In the genomic region with DNA sequence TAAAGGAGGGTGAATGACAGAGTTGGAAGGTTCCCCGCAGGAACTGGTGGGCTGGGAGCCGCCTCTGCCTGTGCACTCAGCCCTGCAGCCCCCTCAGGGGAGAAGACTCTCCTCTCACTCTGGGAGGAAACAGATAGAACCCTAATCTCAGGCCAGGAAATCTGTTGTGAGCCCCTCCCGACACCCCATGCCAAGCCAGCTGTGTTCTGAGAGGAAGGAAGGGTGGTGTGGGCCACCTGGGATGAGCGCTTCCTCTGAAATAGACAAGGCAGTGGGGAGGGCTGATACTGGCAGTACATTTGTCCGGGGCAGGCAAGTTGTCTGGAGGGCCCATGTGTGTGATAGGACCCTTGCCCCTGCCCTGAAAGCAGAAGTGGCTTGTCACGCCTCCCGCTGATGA, we compare ENCODE assay signal across 12 mouse cellular contexts. TPM values are rescaled to one million over a fixed set of nuclear protein-coding genes. Genes with fewer than 3 reads are reported as not detected.
DNase-seq lines count a peak whose midpoint lies in the region; ATAC-seq and TF ChIP-seq lines count a peak whose summit lies in the region.
"Had no signal": no experiment of that assay in that cellular context is flagged by ENCODE, and none has a peak within 500 bp of the region (broad histone marks: within the 10 kb centered on the region; RNA-seq: fewer than 3 reads in every experiment).

No protein-coding gene starts in this region.

- no peak overlapping the region for H3K9ac ChIP-seq in lung, postnatal 0 days (replicated peaks; ENCODE audit: low read depth)
- no peak overlapping the region for H3K9ac ChIP-seq in heart, embryonic 11.5 days (ENCODE audit: low read depth, low read length)
- H3K9ac ChIP-seq in midbrain, embryonic 14.5 days (replicated peaks; ENCODE audit: low read length), result no peak overlapping the region
- H3K9ac ChIP-seq: embryonic facial prominence, embryonic 15.5 days; neural tube, embryonic 13.5 days had no signal

- no peak for TF ChIP-seq CTCF in lung, postnatal 0 days (IDR thresholded peaks at IDR 0.05)

- peak; percentile 26 for DNase-seq in lung, postnatal 0 days (ENCODE audit: low spot score)
- DNase-seq in lung, postnatal 25 days (ENCODE audit: low spot score), result no peak
- DNase-seq in kidney, postnatal 36 days, result peak; percentile 8 to 44
- DNase-seq in thymus, postnatal 10 days (ENCODE audit: low spot score in 2 of 2), result peak; percentile 42 to 46
- no peak for DNase-seq in midbrain, embryonic 14.5 days
- no peak for DNase-seq in urinary bladder, postnatal 4 days (ENCODE audit: low spot score in 2 of 2)
- DNase-seq: right cerebral cortex, postnatal 25 days had no signal

- H3K4me3 ChIP-seq in lung, postnatal 0 days (ENCODE audit: low read depth, low read length), result no peak overlapping the region
- no peak overlapping the region for H3K4me3 ChIP-seq in heart, embryonic 11.5 days (ENCODE audit: low read depth, low read length)
- no peak overlapping the region for H3K4me3 ChIP-seq in midbrain, embryonic 14.5 days (replicated peaks; ENCODE audit: low read depth, low read length)
- H3K4me3 ChIP-seq: embryonic facial prominence, embryonic 15.5 days; neural tube, embryonic 13.5 days had no signal

- no peaks in the 10 kb centered on the region for H3K36me3 ChIP-seq in lung, postnatal 0 days (ENCODE audit: insufficient read depth, low read length)
- H3K36me3 ChIP-seq in heart, embryonic 11.5 days (ENCODE audit: control insufficient read depth, insufficient read depth, low read length), result no peaks in the 10 kb centered on the region
- H3K36me3 ChIP-seq in midbrain, embryonic 14.5 days (ENCODE audit: control insufficient read depth, insufficient read depth, low read length), result no peaks in the 10 kb centered on the region
- H3K36me3 ChIP-seq: embryonic facial prominence, embryonic 15.5 days; neural tube, embryonic 13.5 days had no signal

- WGBS in lung, postnatal 0 days, result 65% methylated on average over 7 of the region's 7 CpGs
- WGBS in heart, embryonic 11.5 days (ENCODE audit: insufficient replicate concordance), result 50% methylated on average over 7 of the region's 7 CpGs
- WGBS in midbrain, embryonic 14.5 days, result 80% methylated on average over 7 of the region's 7 CpGs

- H3K4me2 ChIP-seq in lung, postnatal 0 days (replicated peaks; ENCODE audit: low read depth, low read length), result no peak overlapping the region
- no peak overlapping the region for H3K4me2 ChIP-seq in heart, embryonic 11.5 days
- H3K4me2 ChIP-seq in midbrain, embryonic 14.5 days (ENCODE audit: low read length), result no peak overlapping the region
- H3K4me2 ChIP-seq: embryonic facial prominence, embryonic 15.5 days; neural tube, embryonic 13.5 days had no signal

- no peaks in the 10 kb centered on the region for H3K4me1 ChIP-seq in lung, postnatal 0 days (ENCODE audit: insufficient read depth, low read depth, low read length)
- no peaks in the 10 kb centered on the region for H3K4me1 ChIP-seq in heart, embryonic 11.5 days (ENCODE audit: control insufficient read depth, insufficient read depth, low read length)
- H3K4me1 ChIP-seq in midbrain, embryonic 14.5 days (ENCODE audit: control insufficient read depth, insufficient read depth, low read length), result peaks cover 14% of the 10 kb centered on the region; the same call in 1 of the 2 replicates

- peak; percentile 65 for ATAC-seq in lung, postnatal 0 days
- ATAC-seq in heart, embryonic 11.5 days (replicated peaks; ENCODE audit: insufficient number of reproducible peaks, low FRiP score, low TSS enrichment), result peak; percentile 59; the same call in 1 of the 2 replicates
- ATAC-seq in activated CD4-positive, CD25-positive, alpha-beta regulatory T cell, adult 4 months, result no peak
- no peak for ATAC-seq in midbrain, embryonic 14.5 days (ENCODE audit: low FRiP score, low TSS enrichment)
- ATAC-seq: hindbrain, postnatal 0 days had no signal

- no peaks in the 10 kb centered on the region for H3K27me3 ChIP-seq in lung, postnatal 0 days (replicated peaks; ENCODE audit: insufficient read depth, low read length)
- H3K27me3 ChIP-seq in heart, embryonic 11.5 days (ENCODE audit: control insufficient read depth, insufficient read depth, low read length), result 0 out of 2 replicates have a peak, but pooled peaks cover 3% of the 10 kb centered on the region
- no peaks in the 10 kb centered on the region for H3K27me3 ChIP-seq in midbrain, embryonic 14.5 days (ENCODE audit: control insufficient read depth, insufficient read depth, low read length)
- H3K27me3 ChIP-seq: embryonic facial prominence, embryonic 15.5 days had no signal

- no peak overlapping the region for H3K27ac ChIP-seq in lung, postnatal 0 days (ENCODE audit: low read length)
- no peak overlapping the region for H3K27ac ChIP-seq in heart, embryonic 11.5 days (ENCODE audit: low read depth, low read length)
- no peak overlapping the region for H3K27ac ChIP-seq in midbrain, embryonic 14.5 days (replicated peaks; ENCODE audit: low read depth, low read length)
- H3K27ac ChIP-seq: embryonic facial prominence, embryonic 15.5 days; hindbrain, postnatal 0 days; neural tube, embryonic 13.5 days had no signal

- TF ChIP-seq EP300 in lung, postnatal 0 days (IDR thresholded peaks at IDR 0.05), result 0 out of 2 replicates have a peak, but pooled peaks have one; percentile 13

- H3K9me3 ChIP-seq in lung, postnatal 0 days (ENCODE audit: low read length), result no peaks in the 10 kb centered on the region
- H3K9me3 ChIP-seq in heart, embryonic 11.5 days (replicated peaks; ENCODE audit: control insufficient read depth, low read length), result no peaks in the 10 kb centered on the region
- H3K9me3 ChIP-seq in midbrain, embryonic 14.5 days (ENCODE audit: control insufficient read depth, low read length), result no peaks in the 10 kb centered on the region
- H3K9me3 ChIP-seq: embryonic facial prominence, embryonic 15.5 days; neural tube, embryonic 13.5 days had no signal

RNA-seq across cellular contexts. Expression of gene Brd7, which starts 18.5 kb away (rescaled TPM):
- 116 and 129 TPM in 2 replicates for polyA plus RNA-seq in lung, postnatal 0 days (2015; fragmentation: Nextera tagmentation; extraction: Ambion mirVana)
- polyA plus RNA-seq in heart, embryonic 11.5 days (2014; fragmentation: Nextera tagmentation; extraction: Ambion mirVana), result 73.3 and 79.7 TPM in 2 replicates
- 10 to 100 TPM; 43.8 to 57.1 TPM for polyA plus RNA-seq in activated CD4-positive, CD25-positive, alpha-beta regulatory T cell, adult 4 months (2017; shearing (Covaris generic))
- 60.3 and 82.5 TPM in 2 replicates for polyA plus RNA-seq in midbrain, embryonic 14.5 days (2014; fragmentation: Nextera tagmentation; extraction: Ambion mirVana)

Comparison
In these comparisons a context has a peak if more than half of its experiments do, and no peak if none do; other contexts are left out.
1. DNase-seq: peak in lung, postnatal 0 days (single experiment), kidney, postnatal 36 days (2 of 2) and thymus, postnatal 10 days (2 of 2); none in lung, postnatal 25 days (single experiment), midbrain, embryonic 14.5 days (single experiment) and urinary bladder, postnatal 4 days (0 of 2).
2. ATAC-seq: peak in lung, postnatal 0 days (single experiment) and heart, embryonic 11.5 days (single experiment); none in activated CD4-positive, CD25-positive, alpha-beta regulatory T cell, adult 4 months (single experiment) and midbrain, embryonic 14.5 days (single experiment).